Mouse (Mus musculus) A20 (cell line): ENCODE measurements around the gene Bmp8a.
"Not testable (repeated sequence)": the region's sequence is repeated elsewhere in the genome, so short reads cannot be mapped to it uniquely, and the experiment has no call there.

Experiments used
- DNase-seq: peaks from one replicate; pipeline ENCODE4 v3.0.0-alpha.2; 2011; ENCODE audit warnings: low read depth, low spot score

The Bmp8a gene

GRCm38 (mm10) chr4:123331326-123331725, 11.7 kb downstream of the Bmp8a start:
- DNase-seq, result no peak

GRCm38 (mm10) chr4:123328946-123329345, 14.1 kb downstream of the Bmp8a start:
- no peak for DNase-seq

GRCm38 (mm10) chr4:123327630-123328029, 15.4 kb downstream of the Bmp8a start:
- no peak for DNase-seq

DNA sequence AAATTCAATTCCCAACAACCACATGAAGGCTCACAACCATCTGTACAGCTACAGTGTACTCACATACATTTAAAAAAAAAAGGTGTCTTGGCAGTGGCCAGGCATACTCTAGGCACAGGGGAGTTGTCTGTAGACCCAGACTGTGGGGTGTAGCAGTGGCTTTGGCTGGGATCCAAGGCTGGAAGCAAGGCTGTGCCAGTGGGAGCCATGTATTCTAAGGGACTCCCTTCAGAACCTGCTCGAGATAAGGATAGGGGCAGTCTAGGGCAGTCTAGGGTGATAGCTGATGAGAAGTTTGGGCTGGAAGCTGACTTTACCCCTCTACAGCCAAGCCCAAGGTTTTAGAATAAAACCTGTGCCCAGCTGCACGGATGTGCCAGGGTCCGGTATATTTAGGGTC, 17.0 kb downstream of the Bmp8a start:
- no peak for DNase-seq

- DNase-seq, result no peak
These were observed 19.5 kb downstream of the Bmp8a start, which contains the start of gene Oxct2a for GRCm38 (mm10) chr4:123323534-123323933. Oxct2a (minus strand) TSS chr4:123323634.

- DNase-seq, result not testable (repeated sequence)
These were observed 20.1 kb downstream of the Bmp8a start for GRCm38 (mm10) chr4:123322910-123323309.

GRCm38 (mm10) chr4:123314497-123314896, 28.6 kb downstream of the Bmp8a start:
- DNase-seq, result no peak

DNA sequence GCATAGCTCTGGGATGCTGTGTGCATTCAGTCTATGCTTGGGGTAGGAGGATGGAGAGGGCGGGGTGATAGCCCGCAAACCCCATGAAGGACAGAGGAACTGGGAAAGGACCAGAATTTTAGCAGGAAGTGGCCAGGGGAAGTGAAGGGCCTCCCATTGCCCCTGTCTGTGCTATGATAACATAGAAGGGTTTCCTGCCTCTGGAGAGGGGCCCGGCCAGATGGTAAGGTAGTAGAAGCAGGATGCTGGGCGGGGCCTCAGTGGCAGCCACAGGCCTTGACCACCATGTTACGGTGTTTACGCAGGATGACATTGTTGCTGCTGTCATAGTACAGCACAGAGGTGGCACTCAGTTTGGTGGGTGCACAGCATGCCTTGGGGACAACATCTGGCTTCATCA, 30.0 kb downstream of the Bmp8a start:
- DNase-seq, result no peak

DNA sequence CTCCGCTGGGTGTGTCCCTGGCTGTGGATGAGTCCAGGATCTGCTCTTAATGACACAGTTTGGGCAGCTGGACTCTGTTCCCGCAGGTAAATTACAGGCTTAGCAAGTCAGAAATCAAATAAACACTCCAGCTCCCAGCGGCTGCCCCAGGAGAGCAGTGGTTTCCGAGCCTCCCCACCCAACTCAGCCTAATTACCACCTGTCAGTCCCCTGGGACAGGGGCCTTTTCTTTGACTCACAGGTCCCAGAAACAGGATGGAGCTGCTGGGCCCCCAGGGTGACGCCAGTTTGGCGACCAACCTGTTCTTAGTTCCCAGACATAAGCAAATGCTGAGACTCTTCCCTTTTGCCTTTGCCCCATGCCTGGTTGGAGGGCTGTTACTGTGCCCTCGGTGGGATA, 31.2 kb downstream of the Bmp8a start:
- DNase-seq, result no peak

- no peak for DNase-seq
These were observed 34.8 kb downstream of the Bmp8a start for GRCm38 (mm10) chr4:123308292-123308691.

DNA sequence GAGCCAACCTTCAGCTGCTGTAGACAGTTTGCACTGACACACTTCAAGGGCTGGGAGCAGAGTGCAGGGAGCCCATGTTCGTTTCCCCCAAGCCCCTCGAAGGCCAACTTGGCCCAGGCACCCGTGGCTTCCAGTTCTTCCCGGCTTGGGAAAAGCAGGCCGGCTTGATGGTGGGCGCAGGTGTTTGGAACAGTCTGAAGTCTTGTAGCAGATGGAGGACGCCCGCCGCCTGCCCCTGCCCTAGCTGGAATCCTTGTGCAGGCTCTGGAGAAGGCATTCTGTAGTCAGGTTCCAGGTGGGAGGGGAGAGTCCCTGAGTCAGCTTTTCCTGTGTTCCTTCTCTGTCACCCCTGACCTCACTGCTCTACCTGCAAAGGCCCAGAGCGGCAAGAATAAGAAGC, 36.1 kb downstream of the Bmp8a start:
- DNase-seq, result no peak

DNA sequence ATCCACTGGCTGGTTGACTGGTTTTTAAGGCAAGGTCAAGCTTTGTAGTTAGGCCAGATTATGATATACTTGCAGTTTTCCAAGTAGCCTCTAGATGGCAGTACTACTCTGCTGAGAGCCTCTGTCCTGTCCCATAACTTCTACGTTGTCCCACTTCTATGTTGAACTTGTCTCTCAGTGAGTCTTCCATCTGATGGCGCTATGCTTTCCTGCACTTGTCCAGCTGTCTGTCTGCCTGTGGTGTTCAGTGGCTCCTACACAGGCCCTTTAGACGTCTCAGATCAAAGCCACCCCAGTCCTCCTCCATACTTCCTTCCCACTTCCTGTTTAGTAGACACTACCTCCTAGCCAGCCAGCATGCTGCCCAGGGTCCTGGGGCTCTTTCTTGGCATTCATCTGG, 37.3 kb downstream of the Bmp8a start:
- peak; percentile 69 for DNase-seq

DNA sequence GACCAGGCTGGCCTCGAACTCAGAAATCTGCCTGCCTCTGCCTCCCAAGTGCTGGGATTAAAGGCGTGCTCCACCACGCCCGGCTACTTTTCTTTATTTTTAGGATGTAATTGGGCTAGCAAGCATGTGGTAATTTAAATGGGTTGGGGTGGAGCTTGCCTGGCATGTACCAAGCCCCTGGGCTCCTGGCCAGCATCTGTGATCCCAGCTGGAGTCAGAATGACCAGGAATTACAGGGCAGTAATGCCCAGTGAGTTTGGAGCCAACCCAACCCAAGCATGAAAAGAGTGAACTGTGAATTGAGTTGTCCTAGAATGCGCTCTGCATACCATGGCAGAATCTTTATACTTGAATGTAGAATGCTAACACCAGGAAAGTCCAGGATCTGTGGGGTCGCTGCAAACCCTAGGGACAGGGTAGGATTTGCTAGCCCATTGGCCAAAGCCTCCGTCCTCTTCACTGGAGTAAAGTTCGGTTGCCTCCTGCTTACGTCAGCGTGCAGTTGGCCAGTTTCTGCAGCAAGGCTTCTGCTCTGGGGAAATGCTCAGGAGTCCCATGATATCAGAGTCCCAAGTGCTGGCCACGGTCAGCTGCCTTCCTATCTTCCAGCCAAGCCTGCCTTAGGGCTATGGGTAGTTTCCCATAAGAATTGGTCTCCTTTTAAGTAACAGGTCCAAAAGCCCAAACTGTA, 43.9 kb downstream of the Bmp8a start:
- no peak for DNase-seq

- no peak for DNase-seq
These were observed 44.8 kb downstream of the Bmp8a start for GRCm38 (mm10) chr4:123298226-123298625.

- DNase-seq, result no peak
These were observed 45.7 kb downstream of the Bmp8a start for GRCm38 (mm10) chr4:123297195-123297960.

GRCm38 (mm10) chr4:123296148-123296534, 46.9 kb downstream of the Bmp8a start:
- no peak for DNase-seq

GRCm38 (mm10) chr4:123295516-123296147, 47.4 kb downstream of the Bmp8a start:
- DNase-seq, result no peak

DNA sequence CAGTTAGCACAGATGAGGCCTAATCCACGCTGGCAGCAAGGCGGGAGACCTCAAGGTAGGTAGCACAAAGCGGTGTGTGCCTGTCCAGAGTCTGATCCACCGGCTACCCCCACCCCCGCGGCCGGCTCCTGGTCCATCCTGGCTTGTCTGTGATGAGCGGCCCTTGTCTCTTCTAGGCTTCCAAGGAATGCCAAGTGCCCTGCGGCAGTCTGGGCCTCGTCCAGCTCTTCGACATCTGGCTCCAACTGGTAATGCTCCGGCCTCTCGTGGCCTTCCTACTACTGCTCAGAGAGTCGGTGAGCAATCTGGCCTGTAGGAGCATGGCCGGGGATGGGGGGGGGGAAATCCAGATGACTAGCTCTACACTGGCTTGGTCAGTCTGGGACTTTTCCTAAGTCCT, 48.0 kb downstream of the Bmp8a start:
- DNase-seq, result not testable (repeated sequence)

- no peak for DNase-seq
These were observed 49.2 kb downstream of the Bmp8a start for GRCm38 (mm10) chr4:123293661-123294443.

- no peak for DNase-seq
These were observed 50.1 kb downstream of the Bmp8a start for GRCm38 (mm10) chr4:123292989-123293388.

GRCm38 (mm10) chr4:123292390-123292789, 50.7 kb downstream of the Bmp8a start:
- no peak for DNase-seq

GRCm38 (mm10) chr4:123289038-123289437, 54.0 kb downstream of the Bmp8a start:
- DNase-seq, result no peak
